Mouse (Mus musculus): ENCODE data around the gene Vwc2. TPM values are rescaled to one million over a fixed set of nuclear protein-coding genes. Genes with fewer than 3 reads are reported as not detected.

Gene Vwc2
- polyA plus RNA-seq, 1 experiment from 2014 or later = 1.4 TPM

- Histone ChIP-seq H3K27me3 (ENCODE audit: control insufficient read depth, insufficient read depth, low read length) (no peaks in the 10 kb centered on the region), H3K4me3 (ENCODE audit: low read depth, low read length) (no peak overlapping the region), H3K36me3 (replicated peaks; ENCODE audit: control insufficient read depth, insufficient read depth, low read depth, low read length) (no peaks in the 10 kb centered on the region), H3K9ac (replicated peaks; ENCODE audit: low read length) (no peak overlapping the region), H3K4me2 (ENCODE audit: low read depth, low read length) (no peak overlapping the region), H3K9me3 (replicated peaks; ENCODE audit: control insufficient read depth, low read length) (no peaks in the 10 kb centered on the region), H3K27ac (replicated peaks; ENCODE audit: low read depth, low read length) (no peak overlapping the region), H3K4me1 (ENCODE audit: control insufficient read depth, insufficient read depth, low read length) (no peaks in the 10 kb centered on the region)
- DNase-seq (ENCODE audit: low spot score) (no peak), ATAC-seq (replicated peaks; ENCODE audit: insufficient number of reproducible peaks, low FRiP score, low TSS enrichment, low read depth) (no peak)
Measured at GRCm38 (mm10) chr11:11280128-11280527, 166.1 kb downstream of the Vwc2 start.

- no peak overlapping the region for H3K9ac ChIP-seq (replicated peaks; ENCODE audit: low read length)
- H3K27ac ChIP-seq (replicated peaks; ENCODE audit: low read depth, low read length) = no peak overlapping the region
- WGBS = 84% methylated on average over 3 of the region's 3 CpGs
- no peaks in the 10 kb centered on the region for H3K36me3 ChIP-seq (replicated peaks; ENCODE audit: control insufficient read depth, insufficient read depth, low read depth, low read length)
- no peaks in the 10 kb centered on the region for H3K9me3 ChIP-seq (replicated peaks; ENCODE audit: control insufficient read depth, low read length)
- ATAC-seq (replicated peaks; ENCODE audit: insufficient number of reproducible peaks, low FRiP score, low TSS enrichment, low read depth) (no peak), DNase-seq (ENCODE audit: low spot score) (no peak)
- H3K4me1 ChIP-seq (ENCODE audit: control insufficient read depth, insufficient read depth, low read length) = no peaks in the 10 kb centered on the region
- H3K4me3 ChIP-seq (ENCODE audit: low read depth, low read length) = no peak overlapping the region
- H3K27me3 ChIP-seq (ENCODE audit: control insufficient read depth, insufficient read depth, low read length) = no peaks in the 10 kb centered on the region
- H3K4me2 ChIP-seq (ENCODE audit: low read depth, low read length) = no peak overlapping the region
Measured at GRCm38 (mm10) chr11:11283512-11283911, 169.5 kb downstream of the Vwc2 start.
